Mouse (Mus musculus): ENCODE results near the gene Has1.

DNA sequence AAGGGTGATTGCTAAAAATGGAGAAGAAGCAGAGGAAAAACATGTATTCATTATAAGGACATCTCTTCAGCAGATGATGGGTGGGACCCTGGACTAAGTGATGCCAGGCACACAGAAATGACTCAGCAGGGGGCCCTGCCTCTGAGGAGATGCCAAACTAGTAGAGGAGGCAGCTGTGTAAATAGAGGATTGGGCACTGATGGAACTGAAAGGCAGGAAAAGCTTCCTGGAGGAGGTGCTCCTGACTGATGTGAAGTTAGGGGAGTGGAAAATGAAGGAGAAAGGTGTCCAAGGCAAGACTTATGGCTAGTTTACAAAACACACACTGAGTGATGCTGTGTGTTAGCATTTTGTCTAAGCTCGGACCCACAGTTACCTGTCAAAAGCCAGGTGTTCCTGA is 2.4 kb upstream of the Has1 start:
- TF ChIP-seq CTCF (IDR thresholded peaks at IDR 0.05; ENCODE audit: extremely low read depth, insufficient read depth, low read length) (no peak), POLR2A (IDR thresholded peaks at IDR 0.05; ENCODE audit: extremely low read depth, insufficient read depth, low read length) (no peak)

Measured in cortical plate, adult 2 months (tissue).